Mouse (Mus musculus) heart, embryonic 10.5 days (tissue): ENCODE measurements around the gene Ranbp3. TPM values are rescaled to one million over a fixed set of nuclear protein-coding genes. Genes with fewer than 3 reads are reported as not detected.
A peak's percentile ranks its signal among the peaks of the same experiment; 100 is the strongest.

ENCODE experiments used
- DNase-seq: peaks from one replicate; pipeline ENCODE4 v3.0.0-alpha.2; 2017; ENCODE audit warnings: low spot score
- H3K27ac ChIP-seq: fragments of 300-500 bp; sonication (generic); 2 replicates; pipeline ENCODE4 v1.5.1; 2016; ENCODE audit warnings: mild to moderate bottlenecking
- H3K27me3 ChIP-seq: fragments of 300-500 bp; sonication (generic); 2 replicates; pipeline ENCODE4 v1.6.1; 2016; ENCODE audit warnings: mild to moderate bottlenecking; ENCODE audit not compliant: poor library complexity, insufficient read depth, severe bottlenecking
- H3K36me3 ChIP-seq: fragments of 300-500 bp; sonication (generic); 2 replicates; pipeline ENCODE4 v1.6.1; 2016; ENCODE audit warnings: mild to moderate bottlenecking, moderate library complexity
- H3K4me1 ChIP-seq: fragments of 300-500 bp; sonication (generic); 2 replicates; pipeline ENCODE4 v1.6.1; 2016; ENCODE audit warnings: mild to moderate bottlenecking
- H3K4me3 ChIP-seq: fragments of 300-500 bp; sonication (generic); 2 replicates; pipeline ENCODE4 v1.5.1; 2016; ENCODE audit warnings: mild to moderate bottlenecking, moderate library complexity
- H3K9me3 ChIP-seq: fragments of 300-500 bp; sonication (generic); 2 replicates; pipeline ENCODE4 v1.6.1; 2016; ENCODE audit warnings: mild to moderate bottlenecking, moderate library complexity
- WGBS: fragments of 180-500 bp; shearing (Covaris S2); methylation state at CpG from one replicate; pipeline ENCODE4 v1.1.7; 2016; 5-methylcytosine and 5-hydroxymethylcytosine counted together
- polyA plus RNA-seq: library from polyadenylated mRNA; unstranded; fragments of >200 nt; fragmentation: Nextera tagmentation; extraction: Ambion mirVana; gene quantifications from 2 replicates; pipeline ENCODE4 v1.2.1, GENCODE M21; 2016

Gene Ranbp3
- polyA plus RNA-seq, 1 experiment from 2014 or later = 105 TPM

DNA sequence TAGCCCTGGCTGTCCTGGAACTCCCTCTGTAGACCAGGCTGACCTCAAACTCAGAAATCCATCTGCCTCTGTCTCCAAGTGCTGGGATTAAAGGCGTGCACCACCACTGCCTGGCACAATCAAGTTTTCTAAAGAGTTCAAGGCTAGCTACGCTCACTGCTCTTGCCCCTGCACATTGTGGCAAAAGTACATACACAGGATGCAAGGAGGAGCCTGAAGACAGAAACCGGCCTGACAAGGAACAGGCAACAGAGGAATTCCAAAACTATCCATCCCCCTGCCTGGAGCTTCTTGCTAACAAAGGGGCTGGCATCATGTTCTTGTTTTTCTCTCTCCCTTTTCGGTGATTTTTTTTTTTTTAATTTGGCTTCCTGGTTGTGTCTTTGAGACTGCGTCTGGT, 71.1 kb downstream of the Ranbp3 start:
- 49% methylated on average over 5 of the region's 5 CpGs for WGBS

DNA sequence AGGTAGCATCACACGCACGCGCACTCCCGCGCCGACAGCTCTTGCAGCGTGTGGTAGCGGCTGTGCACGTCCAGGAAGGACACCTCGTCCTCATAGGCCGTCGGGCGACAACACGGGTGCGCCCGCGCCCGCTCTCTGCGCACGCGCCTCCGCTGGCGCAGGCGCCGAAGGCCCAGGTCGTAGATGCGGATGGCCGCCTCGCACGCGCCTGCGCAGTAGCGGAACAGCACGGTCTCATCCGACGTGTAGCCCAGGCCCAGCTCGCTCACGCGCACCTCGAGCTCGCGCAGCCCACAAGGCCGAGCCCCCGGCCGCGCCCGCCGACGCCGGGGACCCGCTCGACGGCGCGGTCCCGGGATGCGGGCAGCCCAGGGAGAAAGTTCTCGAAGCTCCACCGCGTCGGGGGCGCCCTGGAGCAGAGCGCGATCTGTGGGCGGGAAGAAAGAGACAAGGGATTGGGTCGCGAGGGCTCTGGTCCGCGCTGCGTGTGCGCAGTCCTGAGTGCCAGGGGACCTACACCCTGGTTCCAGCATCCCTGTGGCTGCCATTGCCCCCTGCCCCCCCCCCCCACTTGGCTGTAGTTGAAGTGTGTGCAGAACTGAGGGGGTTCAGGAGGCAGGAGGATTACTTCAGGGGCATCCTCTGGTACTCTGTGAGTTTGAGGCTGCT, 78.4 kb downstream of the Ranbp3 start:
- 19% methylated on average over 71 of the region's 71 CpGs for WGBS
- peak; percentile 85 for DNase-seq
- no peaks in the 10 kb centered on the region for H3K9me3 ChIP-seq
- H3K27me3 ChIP-seq = peaks cover 74% of the 10 kb centered on the region
- peaks cover 27% of the 10 kb centered on the region for H3K4me1 ChIP-seq
- no peaks in the 10 kb centered on the region for H3K36me3 ChIP-seq
- H3K4me3 ChIP-seq = peak overlapping the region; percentile 55
- H3K27ac ChIP-seq = peak overlapping the region; percentile 75

More for the DNA sequence above, 71.1 kb downstream of the Ranbp3 start:
- Histone ChIP-seq H3K4me3 (no peak overlapping the region), H3K9me3 (no peaks in the 10 kb centered on the region), H3K27ac (no peak overlapping the region), H3K27me3 (peaks cover 19% of the 10 kb centered on the region; the same call in 1 of the 2 replicates), H3K36me3 (no peaks in the 10 kb centered on the region), H3K4me1 (peaks cover 17% of the 10 kb centered on the region)
- no peak for DNase-seq

GRCm38 (mm10) chr17:56753452-56753851, 80.4 kb downstream of the Ranbp3 start:
- H3K27ac ChIP-seq = no peak overlapping the region
- H3K36me3 ChIP-seq = no peaks in the 10 kb centered on the region
- DNase-seq = no peak
- peaks cover 6% of the 10 kb centered on the region; the same call in 1 of the 2 replicates for H3K9me3 ChIP-seq
- no peak overlapping the region for H3K4me3 ChIP-seq
- peaks cover 93% of the 10 kb centered on the region for H3K27me3 ChIP-seq
- 20% methylated on average over 15 of the region's 15 CpGs for WGBS
- peaks cover 41% of the 10 kb centered on the region for H3K4me1 ChIP-seq

GRCm38 (mm10) chr17:56754271-56755185, 81.4 kb downstream of the Ranbp3 start:
- 13% methylated on average over 36 of the region's 36 CpGs for WGBS
- Histone ChIP-seq H3K27ac (no peak overlapping the region), H3K27me3 (peaks cover 99% of the 10 kb centered on the region), H3K36me3 (no peaks in the 10 kb centered on the region), H3K9me3 (peaks cover 7% of the 10 kb centered on the region; the same call in 1 of the 2 replicates), H3K4me1 (peaks cover 45% of the 10 kb centered on the region), H3K4me3 (peak overlapping the region; percentile 22; the same call in 1 of the 2 replicates)
- DNase-seq = no peak

DNA sequence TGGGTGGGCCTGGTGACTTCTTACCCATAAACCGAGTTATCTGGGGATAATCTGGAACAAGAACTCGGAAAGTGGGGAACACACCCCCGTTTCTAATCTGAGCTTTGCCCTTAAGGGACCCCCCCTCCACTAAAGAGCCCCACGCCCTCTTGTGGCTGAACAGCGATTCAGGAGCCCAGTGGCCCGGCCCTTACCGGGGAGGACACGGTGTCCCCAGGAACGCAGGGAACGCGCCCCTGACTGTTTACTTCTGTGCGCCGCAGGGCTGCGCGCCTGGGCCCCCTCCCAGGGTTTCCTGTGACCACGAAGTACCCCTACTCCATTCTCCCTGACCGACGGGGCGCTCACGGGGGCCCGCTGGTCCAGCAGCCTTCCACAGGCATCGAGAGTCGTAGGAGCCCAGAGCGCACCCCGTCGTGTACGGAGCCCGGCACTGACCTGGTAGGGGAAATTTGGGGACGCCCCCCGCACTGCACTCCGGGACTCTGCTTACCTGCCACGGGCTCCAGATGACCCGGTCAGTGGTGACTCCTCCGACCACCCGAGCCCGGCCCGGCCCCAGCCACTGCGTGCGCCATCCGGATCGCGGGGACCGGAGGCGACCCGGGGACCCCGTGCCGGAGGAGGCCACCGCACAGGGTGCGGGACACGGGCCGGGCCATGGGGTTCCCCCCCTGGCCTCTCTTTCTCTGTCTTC, 83.8 kb downstream of the Ranbp3 start:
- peak overlapping the region; percentile 81 for H3K27ac ChIP-seq
- DNase-seq = no peak
- H3K4me3 ChIP-seq = peak overlapping the region; percentile 67
- H3K4me1 ChIP-seq = peaks cover 43% of the 10 kb centered on the region
- no peaks in the 10 kb centered on the region for H3K36me3 ChIP-seq
- H3K27me3 ChIP-seq = peaks cover 91% of the 10 kb centered on the region
- WGBS = 1% methylated on average over 51 of the region's 51 CpGs
- peaks cover 7% of the 10 kb centered on the region; the same call in 1 of the 2 replicates for H3K9me3 ChIP-seq

DNA sequence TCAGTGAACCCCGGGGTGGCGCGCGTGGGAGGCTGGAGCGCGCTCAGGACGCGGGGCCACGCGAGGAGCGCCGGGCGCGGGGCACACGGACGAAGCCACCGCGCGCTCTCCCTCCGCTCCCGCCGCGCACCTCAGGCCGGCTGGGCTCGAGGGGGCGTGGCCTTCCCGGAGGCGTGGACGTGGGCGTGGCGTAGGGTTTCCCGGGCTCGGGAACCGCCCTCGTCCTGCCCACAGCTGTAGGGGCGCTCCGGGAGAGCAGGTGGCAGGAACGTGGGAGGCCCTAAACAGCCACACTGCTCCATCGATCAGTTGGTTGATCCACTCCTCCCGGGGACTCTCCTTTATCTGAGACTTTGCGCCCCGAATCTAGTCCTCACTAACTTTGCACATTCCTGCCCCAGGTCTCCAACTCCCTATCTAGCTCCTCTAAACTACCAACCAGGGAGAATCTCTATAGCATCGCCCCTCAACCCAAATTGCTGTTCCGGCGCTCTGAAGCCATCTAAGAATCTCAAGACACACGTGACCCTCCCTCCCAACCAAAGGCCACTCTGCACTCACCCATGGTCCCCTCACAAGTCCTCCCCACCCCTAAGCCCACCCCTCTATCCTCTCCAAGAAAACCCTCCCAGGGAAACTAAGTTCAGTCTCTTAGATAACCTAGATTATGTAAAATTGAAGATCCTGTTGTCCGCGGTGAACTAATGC, 84.5 kb downstream of the Ranbp3 start, which contains the start of gene Nrtn:
Gene Nrtn, minus strand, starts transcription at position 115 of the 708 bp plus-strand sequence.
- DNase-seq = peak; percentile 92
- H3K4me3 ChIP-seq = peak within 1 kb of the TSS; percentile 67
- peaks cover 84% of the 10 kb centered on the region for H3K27me3 ChIP-seq
- peaks cover 50% of the 10 kb centered on the region for H3K4me1 ChIP-seq
- peaks cover 7% of the 10 kb centered on the region; the same call in 1 of the 2 replicates for H3K9me3 ChIP-seq
- WGBS = 1% methylated on average over 42 of the region's 48 CpGs
- no peaks in the 10 kb centered on the region for H3K36me3 ChIP-seq
- H3K27ac ChIP-seq = peak within 1 kb of the TSS; percentile 81

DNA sequence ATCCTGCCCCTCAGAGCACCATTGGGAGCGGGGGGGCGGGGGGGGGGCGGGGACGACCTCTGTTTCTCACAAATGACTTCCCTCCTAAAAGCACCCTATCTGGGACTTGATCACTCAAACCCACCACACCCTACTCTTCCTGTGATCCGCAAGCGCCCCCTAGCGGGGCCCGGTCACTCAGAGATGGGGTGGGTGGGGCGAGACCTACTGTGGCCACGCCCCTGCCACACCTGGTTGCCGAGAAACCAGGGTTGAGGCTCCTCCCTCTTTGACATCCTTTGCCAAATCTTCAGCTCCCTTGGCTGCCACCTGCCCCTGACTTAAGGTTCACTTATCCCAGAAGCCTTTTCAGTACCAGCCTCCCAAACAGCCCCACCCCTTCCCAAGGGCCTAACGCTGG, 85.0 kb downstream of the Ranbp3 start:
- H3K9me3 ChIP-seq = peaks cover 7% of the 10 kb centered on the region; the same call in 1 of the 2 replicates
- H3K4me3 ChIP-seq = peak overlapping the region; percentile 67
- peak overlapping the region; percentile 81; the same call in 1 of the 2 replicates for H3K27ac ChIP-seq
- DNase-seq = peak; percentile 90
- H3K4me1 ChIP-seq = peaks cover 56% of the 10 kb centered on the region
- H3K27me3 ChIP-seq = peaks cover 78% of the 10 kb centered on the region
- no peaks in the 10 kb centered on the region for H3K36me3 ChIP-seq
- WGBS = 7% methylated on average over 12 of the region's 12 CpGs

- no peak overlapping the region for H3K27ac ChIP-seq
These were observed 86.2 kb downstream of the Ranbp3 start for GRCm38 (mm10) chr17:56759261-56759660.

DNA sequence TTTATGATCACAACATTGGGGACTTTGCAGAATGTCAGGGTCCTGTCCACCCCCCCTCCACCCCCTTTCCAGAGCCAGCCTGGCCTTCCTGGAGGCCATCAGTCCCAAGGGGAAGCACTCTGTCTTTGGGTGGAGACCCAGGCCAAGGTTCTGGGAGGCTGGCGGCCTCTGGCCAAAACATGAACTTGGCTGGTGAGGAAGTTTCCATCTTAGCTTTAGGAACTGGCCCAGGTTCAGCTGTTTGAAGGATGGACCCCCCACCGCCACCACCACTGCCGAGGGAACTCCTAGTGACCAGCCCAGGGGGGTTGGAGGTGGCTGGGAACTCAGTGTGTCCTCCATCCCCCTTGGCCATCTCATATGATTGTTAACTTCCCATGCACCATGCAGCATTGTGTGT, 88.0 kb downstream of the Ranbp3 start:
- Histone ChIP-seq H3K36me3 (no peaks in the 10 kb centered on the region), H3K4me3 (no peak overlapping the region), H3K27ac (peak overlapping the region; percentile 89), H3K9me3 (peaks cover 7% of the 10 kb centered on the region; the same call in 1 of the 2 replicates), H3K4me1 (peaks cover 49% of the 10 kb centered on the region), H3K27me3 (peaks cover 49% of the 10 kb centered on the region)
- DNase-seq = no peak
- 68% methylated on average over 3 of the region's 3 CpGs for WGBS

More at GRCm38 (mm10) chr17:56759261-56759660, 86.2 kb downstream of the Ranbp3 start:
- Histone ChIP-seq H3K4me3 (0 out of 2 replicates have a peak overlapping the region, but pooled peaks have one; percentile 10), H3K27me3 (peaks cover 67% of the 10 kb centered on the region), H3K9me3 (peaks cover 7% of the 10 kb centered on the region; the same call in 1 of the 2 replicates), H3K4me1 (peaks cover 51% of the 10 kb centered on the region), H3K36me3 (no peaks in the 10 kb centered on the region)
- WGBS = 63% methylated on average over 7 of the region's 7 CpGs
- no peak for DNase-seq
